Mouse (Mus musculus) cerebellum, postnatal 14 days (tissue): ENCODE data around the gene Trmt1l.
"Not testable (repeated sequence)": the region's sequence is repeated elsewhere in the genome, so short reads cannot be mapped to it uniquely, and the experiment has no call there.

Source experiments
- DNase-seq, 2 experiments: peaks; one replicate each; pipeline ENCODE4 v3.0.0; 2021; ENCODE audit warnings: mixed read lengths in 2 of 2

The Trmt1l gene

DNA sequence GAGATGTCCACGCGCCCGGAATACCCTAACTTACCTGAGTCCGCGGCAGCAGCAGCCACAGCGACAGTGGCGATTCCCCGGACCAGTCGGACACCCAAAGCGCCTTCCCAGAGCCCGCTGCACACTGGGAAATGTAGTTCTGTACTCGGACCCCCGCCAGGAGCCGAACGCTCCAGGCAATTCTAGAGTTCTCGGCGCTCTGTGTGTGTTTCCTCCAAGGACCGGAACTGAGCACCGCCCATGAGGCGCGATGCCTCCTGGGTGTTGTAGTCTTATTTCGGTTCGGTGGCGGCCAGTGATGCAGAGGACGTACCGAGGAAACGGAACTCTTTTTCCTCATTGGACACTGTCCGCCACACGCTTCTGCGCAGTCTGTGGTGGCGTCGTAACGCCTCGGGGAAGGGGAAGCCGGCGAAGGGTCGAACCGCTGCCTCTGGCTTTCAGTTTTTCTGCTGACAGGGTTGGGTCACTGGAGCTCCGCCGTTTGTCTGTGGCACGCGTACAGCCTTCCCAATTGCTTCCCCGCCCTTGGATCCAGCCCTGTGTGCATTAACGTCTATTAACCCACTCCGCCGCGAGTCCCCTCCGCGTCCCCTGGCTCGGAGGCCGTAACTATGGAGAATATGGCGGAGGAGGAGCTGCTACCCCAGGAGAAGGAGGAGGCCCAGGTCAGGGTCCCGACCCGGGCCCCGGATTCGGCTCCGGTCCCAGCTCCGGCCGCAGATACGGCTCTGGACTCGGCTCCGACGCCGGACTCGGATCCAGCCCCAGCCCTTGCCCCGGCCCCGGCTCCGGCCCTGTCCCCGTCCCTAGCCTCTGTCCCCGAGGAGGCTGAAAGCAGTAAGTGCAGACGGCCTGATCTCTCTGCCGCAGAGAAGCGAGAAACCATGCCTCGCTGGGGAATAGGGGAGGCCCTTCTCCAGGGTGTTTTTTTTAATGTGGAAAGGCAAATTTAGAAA lies at the start of gene Trmt1l, which contains the start of gene Swt1:
TSS of gene Trmt1l (plus strand) at position 280 of the 959 bp plus-strand sequence.
TSS of gene Swt1 (minus strand) at position 193 of the 959 bp plus-strand sequence.
- peak; percentile 99 to 100 for DNase-seq

DNA sequence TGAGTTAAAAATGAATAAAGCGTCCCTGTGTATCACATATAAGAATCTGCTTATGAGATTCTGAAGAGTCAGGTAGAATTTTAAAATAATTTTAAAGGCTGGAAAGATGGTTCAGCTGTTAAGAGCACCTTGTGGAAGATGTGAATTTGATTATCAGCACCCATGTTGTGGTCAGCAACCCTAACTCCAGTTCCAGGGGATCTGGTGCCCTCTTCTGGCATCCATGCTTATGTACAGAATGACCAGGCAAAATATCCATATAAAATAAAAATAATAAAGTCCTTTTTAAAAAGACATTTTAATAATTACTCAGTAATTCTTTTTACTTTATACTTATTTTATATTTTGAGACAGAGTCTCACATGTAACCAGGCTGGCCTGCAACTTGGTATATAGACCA lies 38.3 kb upstream of the Trmt1l start:
- peak; percentile 20 to 24 for DNase-seq

DNA sequence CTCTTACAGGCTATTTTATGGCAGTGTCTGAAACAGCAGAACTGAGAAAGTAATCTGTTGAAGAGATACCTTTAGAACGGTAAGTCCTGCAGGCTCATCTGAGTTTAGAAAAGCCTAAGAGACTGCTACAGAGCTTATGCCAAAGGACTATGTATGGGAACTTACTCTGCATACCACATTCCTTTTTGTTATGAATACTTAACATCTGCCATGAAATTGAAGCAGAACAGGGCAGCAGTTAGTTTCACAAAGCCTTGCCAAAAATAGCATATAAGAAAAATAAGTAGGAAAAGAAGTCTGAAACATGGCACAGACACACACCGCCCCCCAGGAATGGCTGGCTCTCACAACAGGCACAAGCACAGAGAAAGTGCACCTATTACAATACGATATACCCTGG lies 18.5 kb upstream of the Trmt1l start:
- no peak for DNase-seq

DNA sequence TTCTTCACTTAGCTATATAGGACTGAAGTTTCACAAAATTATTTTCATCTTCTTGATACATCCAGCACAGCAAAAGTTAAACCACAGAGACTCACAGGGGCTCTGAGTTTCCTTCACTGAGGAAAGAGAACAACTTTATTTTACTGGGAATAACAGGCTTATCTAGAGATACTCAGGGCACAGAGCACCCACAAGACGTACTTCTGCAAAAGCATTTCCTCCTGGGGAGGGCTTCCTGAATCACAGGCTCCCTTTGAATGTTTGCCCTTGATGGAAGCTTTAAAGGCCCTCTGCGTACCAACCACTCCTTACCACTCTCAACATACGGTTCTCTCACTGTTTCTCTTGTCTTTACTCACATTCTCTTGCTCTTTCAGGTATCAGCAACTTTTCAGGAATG lies 6.2 kb upstream of the Trmt1l start:
- no peak for DNase-seq

DNA sequence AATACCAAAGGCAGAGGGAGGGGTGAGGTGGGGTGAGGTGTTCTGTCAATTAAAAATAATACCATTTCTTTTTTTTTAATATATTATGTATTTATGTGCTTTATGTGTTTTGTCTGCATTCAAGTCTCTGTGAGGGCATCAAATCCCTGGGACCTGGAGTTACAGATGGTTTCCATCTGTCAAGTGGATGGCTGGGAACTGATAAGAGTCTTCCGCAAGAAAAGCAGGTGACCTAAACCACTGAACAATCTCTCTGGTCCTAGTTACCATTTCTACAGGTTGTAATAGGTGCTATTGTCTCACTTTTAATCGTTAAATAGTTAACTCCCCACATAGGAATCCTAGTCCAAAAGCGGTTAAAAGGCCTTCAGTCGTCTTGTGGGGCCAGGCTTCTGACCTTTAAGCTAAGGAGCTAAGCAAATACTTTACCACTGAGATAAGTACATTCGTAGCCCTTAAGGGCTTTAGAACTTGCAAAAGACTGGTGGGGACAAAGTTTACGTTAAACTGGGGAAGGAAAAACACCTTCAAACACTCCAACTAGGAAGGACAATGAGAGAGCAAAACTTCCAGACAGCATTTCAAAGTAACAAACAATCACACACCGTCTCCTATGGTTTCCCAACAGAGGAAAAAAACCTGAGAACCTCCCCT lies 1.3 kb upstream of the Trmt1l start:
- DNase-seq = no peak

DNA sequence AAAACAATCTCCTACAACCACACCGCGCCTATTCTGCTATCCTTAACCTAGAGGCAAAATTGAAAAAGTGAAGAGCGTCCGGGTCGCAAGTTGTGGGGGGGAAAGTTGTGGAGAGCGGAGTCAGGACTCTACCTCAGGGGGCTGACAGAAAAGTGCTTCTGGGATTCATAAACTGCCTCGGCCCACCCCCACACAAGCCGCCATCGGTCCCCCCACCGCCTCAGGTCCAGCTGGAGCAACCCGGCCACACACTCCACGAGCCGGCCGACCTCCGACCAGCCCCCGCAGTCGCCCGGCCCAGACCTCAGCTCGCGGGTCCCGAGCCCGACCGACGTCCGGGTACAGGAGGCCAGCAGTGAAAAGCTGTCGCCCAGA lies 467 bp upstream of the Trmt1l start:
- DNase-seq = no peak

DNA sequence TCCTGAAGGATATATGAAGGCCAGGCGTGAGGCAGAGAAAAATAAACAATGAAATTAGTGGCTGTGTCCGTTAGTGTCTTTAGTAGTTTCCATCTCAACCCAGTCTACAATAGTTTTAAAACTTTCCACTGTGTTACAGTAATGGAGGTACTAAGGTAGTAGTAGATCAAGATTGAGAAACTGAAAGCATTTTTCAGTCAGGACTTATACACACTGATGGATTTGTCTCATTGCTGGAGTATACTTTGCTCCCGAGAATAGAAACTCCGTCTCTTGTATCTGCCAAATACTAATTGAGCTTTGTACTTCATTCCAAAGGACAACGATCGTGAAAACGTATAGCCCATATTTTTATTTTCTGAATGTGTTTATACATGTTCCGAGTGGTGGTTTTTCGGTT lies 974 bp downstream of the Trmt1l start:
- no peak for DNase-seq

DNA sequence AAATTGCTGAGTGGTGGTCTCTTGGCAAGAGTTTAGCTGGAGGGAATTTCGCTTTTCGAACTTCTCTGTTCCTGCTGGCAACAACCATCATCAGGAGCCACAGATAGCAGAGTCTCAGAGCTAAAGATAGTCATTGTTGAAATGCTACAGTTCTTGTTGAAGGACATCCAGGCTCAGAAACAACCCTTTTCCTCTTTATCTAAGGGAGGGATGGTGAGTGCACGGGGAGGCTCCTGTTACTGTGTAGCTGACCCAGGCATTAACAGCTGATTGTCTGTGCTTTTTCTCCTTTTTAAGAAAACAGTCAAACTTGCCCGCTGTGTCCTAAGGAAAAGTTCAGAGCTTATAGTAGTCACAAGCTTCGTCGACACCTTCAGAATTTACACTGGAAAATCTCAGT lies 7.1 kb downstream of the Trmt1l start:
- no peak for DNase-seq

DNA sequence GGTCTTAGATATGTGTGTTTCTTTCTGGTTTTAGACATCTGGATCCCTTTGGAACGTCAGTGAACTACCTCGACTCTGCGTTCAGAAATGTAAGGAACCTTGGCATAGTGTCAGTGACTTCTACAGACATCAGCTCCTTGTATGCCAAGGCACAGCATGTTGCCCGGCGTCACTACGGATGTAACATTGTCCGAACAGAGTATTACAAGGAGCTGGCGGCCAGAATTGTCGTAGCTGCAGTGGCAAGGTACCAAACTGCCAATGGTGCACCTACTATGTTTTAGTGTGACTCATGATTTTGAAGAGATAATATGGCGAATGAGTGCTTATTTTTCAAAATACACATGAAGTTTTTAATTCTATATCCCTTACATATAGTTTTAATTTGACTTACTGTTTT lies 21.5 kb downstream of the Trmt1l start:
- peak; percentile 35 to 41 for DNase-seq

DNA sequence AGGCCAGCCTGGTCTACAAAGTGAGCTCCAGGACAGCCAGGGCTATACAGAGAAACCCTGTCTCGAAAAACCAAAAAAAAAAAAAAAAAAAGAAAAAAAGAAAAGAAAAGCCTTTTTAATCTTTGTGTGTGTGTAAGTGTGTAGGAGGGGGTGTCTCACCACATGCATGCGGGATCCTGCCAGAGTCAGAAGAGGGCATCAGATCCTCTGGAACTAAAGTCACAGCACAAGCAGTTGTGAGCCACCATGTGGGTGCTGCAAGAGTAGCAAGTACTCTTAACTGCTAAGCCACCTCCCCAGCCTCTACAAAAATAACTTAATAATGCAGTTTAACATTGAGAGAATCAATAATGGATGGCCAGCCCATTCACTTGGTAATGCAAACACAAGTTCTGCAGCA lies 22.5 kb downstream of the Trmt1l start:
- DNase-seq = no peak

DNA sequence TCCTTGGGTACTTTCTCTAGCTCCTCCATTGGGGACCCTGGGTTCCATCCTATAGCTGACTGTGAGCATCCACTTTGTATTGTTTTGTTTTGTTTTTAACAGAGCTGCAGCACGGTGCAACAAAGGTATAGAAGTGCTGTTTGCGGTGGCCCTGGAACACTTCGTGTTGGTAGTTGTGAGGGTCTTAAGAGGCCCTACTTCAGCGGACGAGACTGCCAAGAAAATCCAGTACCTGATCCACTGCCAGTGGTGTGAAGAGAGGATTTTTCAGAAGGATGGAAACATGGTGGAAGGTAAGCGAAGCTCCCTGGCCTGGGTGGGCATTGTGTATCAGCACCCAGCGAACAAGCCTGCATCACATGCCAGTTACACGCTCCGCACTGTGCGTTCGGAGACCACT lies 23.6 kb downstream of the Trmt1l start:
- no peak for DNase-seq

DNA sequence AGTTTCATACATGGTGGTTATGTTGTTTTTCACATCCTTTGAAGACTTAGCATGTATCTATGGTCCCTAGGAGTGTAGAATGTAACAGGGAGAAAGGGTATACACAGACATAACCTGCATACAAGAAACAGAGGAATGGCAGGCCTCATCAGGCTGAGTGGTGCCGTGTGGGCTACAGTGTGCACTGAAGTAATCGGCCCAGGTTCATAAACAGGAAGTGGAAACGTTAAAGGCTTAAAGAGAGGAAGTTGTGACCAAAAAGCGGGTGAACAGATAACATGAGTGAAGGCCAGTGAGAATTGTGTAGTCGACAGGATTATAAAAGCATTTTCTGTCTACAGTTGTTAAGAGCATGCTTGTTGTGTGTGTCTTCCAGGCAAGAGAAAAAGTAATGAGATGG lies 28.7 kb downstream of the Trmt1l start:
- no peak for DNase-seq

DNA sequence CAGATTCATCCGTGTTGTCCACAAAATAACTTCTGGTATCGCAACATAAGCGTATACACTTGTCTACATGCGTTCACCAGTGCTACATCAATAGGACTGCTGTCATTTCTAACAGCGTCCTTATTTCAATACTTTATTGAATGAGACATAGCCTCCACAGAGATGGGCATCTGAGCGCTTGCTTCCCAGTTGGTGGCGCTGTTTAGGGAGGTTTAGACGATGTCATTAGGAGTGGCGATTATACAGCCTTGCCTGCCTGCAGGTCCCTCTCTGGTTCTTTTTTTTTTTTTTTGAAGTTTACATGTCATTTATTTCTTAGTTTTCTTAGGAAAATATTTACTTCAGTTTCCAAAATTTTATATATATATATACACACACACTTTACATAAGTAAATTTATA lies 32.9 kb downstream of the Trmt1l start:
- DNase-seq = peak; percentile 19 to 42

DNA sequence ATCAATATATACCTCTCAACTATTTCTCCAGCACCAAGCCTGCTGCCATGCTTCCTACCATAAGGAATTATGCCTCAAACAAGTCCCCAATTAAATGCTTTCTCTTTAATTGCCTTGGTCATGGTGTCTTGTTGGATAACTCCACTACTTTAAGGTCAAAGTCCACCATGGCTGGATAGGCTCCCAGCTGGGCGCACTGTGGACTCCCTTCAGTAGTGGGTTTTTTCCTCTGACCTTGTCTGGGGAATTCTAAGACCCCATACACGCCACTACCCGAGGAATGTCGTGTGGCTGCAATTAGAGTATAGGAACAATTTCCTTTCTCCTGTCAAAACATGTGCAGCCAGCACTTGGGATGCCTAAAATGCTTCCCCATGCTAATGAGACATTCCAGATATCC lies 36.6 kb downstream of the Trmt1l start:
- DNase-seq = no peak

DNA sequence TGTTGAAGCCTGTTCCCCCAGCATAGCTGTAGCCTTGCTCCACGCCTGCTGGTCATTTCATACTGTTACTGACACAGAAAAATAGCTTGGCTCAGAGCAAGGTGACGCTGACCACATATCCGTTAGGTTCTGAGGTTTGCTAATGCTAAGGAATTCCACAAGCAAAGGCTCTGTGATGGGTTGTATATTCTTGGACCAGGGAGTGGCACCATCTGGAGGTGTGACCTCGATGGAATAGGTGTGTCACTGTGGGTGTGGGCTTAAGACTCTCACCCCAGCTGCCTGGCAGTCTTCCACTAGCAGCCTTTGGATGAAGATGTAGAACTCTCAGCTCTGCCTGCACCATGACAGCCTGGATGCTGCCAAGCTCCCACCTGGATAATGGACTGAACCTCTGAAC lies 38.2 kb downstream of the Trmt1l start:
- peak; percentile 15 to 36 for DNase-seq

DNA sequence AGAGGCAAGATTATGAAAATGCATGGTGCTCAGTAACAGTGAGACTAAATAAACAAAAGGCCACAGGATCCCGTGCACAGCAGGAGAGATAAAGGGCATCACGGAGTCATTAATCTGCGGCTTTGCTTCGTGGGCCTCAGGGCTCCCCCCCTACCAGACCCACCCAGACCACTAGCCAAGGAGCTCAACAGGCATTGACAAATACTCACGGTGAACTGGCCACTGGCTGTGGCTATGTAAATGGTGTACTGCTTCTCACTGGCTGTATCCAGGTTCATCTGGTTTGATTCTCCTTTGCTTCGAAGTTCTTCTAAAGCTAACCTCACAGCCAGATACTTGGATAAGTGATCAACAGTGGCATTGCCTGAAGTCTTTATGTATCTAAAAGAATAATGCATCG lies 43.1 kb downstream of the Trmt1l start:
- no peak for DNase-seq

DNA sequence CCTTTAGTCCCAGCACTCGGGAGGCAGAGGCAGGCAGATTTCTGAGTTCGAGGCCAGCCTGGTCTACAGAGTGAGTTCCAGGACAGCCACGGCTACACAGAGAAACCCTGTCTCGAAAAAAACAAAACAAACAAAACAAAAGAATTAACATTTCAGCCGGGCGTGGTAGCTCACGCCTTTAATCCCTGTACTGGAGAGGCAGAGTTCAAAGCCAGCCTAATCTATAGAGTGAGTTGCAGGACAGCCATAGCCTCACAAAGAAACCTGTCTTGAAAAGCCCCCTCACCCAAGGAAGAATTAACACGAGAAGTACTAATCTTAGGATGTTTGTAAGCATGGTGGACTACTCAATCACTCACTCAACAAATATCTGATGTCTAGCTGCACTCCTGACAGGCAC lies 44.0 kb downstream of the Trmt1l start:
- not testable (repeated sequence) for DNase-seq

DNA sequence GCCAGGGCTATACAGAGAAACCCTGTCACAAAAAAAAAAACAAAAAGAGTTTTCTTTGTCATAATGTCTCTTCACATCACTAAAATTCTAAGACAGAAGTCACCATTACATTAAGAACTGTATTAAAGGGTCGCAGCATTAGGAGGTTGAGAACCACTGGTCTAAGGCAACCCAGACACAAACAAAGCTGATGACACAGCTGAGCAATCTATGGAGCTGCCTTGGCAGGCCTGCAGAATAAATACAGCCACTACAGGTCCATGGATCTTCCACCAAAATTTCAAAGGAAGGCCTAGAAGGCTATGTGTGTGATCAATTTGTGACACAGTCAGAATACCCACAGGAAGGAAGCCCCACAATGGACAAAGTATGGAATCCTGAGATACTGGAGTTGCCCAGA lies 54.2 kb downstream of the Trmt1l start:
- DNase-seq = no peak

DNA sequence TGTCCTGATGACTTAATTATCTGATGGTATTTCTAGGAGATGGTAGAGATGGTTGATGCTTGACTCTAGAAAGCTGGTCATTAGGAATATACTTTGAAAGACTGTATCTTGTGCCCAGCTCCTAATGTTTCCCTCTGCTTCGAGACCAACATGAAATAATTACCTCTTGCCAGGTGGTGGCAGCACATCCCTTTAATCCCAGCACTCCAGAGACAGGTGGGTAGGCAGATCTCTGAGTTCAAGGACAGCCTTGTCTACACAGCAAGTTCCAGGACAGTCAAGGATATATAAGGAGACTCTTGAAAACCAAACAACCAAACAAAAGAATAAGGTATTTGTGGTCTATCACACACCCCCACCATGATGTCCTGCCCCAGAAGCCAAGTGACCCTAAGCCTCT lies 55.2 kb downstream of the Trmt1l start:
- peak; percentile 36 to 39 for DNase-seq

DNA sequence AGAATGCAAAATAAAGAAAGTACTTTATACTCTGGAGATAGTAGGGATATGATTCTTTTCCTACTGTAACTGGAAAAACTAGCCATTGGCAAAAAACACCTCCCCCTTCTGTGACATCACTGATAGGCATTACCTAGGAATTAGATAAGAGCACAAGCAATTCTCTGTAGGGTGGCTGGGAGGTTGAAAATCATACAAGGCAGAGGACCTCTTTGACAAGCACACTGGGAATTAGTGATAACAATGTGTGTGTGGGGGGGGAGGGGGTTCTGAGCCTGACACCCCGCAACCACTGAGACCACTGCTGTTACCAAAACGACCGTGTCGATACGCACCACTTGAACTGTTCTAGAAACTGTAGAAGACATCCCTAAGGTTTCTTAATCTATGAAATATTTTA lies 56.4 kb downstream of the Trmt1l start:
- no peak for DNase-seq

DNA sequence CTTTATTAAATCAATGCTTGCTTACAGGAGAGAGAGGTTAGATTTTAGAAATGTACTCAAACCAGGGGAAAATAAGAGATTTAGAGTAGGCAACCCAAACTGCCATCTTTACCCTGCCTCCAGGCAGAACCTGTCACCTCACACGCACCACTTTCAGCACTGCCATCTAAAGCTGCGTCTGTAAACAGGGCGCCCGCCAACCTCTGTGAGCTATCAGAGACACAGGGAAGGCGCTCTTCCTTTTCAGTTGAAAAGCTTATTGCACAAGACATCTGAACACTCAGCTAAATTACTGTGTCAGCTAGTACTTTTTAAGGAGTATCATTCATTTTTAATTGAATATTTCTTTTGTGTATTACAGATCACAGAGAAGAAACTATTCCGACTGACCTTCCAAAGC lies 61.5 kb downstream of the Trmt1l start:
- DNase-seq = no peak

DNA sequence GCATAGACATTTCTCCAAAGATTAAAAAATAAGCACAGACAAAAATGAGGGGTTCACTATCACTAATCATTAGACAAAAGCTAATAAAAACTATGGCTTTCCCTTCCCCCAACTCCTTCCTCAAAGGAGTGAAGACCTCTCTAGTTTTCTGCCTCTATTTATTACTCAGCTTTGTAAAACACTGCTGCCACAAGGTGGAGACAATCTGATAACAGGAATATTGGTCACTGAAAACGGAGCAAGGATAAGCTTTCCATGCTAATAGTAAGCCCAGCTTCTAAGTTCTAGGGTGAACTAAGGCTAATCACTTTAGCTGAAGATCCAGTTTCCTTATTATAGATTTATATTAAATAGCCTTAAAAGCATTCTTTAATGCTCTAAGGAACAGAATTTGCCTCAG lies 64.1 kb downstream of the Trmt1l start:
- DNase-seq = peak; percentile 10 to 32

DNA sequence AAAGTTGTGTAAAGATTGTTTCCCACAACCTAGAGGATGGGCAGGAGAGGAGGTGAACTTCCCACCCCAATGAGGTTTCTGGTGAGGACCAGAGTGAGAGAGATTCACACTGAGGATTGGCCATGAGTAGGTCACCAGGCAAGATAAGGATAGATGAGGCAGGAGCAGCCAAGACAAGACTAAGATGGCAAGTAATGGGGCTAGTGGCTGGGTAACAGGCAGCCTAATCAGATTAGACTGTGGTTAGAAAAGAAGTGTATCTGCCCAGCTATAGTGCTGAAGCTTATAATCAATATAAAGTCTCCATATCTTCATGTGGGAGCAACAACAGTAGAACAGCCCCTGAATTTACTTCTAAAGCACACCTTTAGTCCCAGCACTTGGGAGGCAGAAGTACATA lies 65.5 kb downstream of the Trmt1l start:
- no peak for DNase-seq

DNA sequence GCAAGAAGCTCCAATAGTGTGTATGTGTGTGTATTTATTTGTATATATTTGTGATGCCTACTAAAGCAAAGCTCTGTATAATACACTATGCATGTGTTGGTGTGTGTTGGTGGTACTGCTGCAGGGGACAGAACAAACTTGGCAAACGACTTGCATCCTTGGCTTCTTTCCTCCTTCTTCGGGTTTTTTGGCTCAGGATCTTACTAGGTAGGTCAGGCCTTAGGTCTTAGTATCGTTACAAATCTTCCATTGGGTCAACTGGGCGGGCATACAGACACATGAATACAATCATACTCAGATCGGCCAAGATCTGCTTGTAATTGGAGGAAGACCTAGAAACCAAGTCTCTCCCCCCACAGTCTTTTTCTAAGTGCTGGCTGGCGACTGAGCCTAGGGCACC lies 66.4 kb downstream of the Trmt1l start:
- peak; percentile 68 to 75 for DNase-seq
